Comparison of ENCODE assay signal across 34 mouse cellular contexts in the genomic region with DNA sequence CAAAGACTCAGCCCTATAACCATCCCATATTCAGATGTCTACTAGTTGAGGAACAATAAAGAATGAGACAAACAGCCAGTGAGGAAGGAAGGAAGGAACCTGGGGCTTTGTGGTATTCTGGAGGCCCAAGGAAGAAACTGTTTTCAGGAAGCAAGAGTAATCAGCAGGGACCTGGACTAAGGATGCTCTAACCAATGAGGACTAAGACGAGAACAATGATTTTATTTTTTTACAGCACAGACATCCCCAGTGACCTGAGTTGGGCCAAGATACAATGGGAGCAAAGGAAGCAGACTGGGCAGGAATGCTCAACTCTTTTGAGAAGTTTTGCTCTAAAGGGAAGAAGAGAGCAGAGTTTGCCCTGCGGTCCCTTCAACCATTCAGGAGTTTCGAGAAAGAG. TPM values are rescaled to one million over a fixed set of nuclear protein-coding genes. Genes with fewer than 3 reads are reported as not detected.
DNase-seq lines count a peak whose midpoint lies in the region; ATAC-seq and TF ChIP-seq lines count a peak whose summit lies in the region.
"Had no signal": no experiment of that assay in that cellular context is flagged by ENCODE, and none has a peak within 500 bp of the region (broad histone marks: within the 10 kb centered on the region; RNA-seq: fewer than 3 reads in every experiment).

No protein-coding gene starts in this region.

- DNase-seq in heart, adult 11 months: peak; percentile 95
- DNase-seq in heart, postnatal 0 days (ENCODE audit: low spot score): no peak
- DNase-seq in heart, postnatal 10 days: no peak
- no peak for DNase-seq in lung, postnatal 4 days
- DNase-seq in adrenal gland, adult (ENCODE audit: inconsistent age in 2 of 2, low spot score in 1 of 2): no peak
- DNase-seq: adrenal gland, postnatal 10 days; cerebellum, adult 11-12 months; cerebellum, adult 9-11 months; gastrocnemius, postnatal 36 days; kidney, adult 8-10 months; kidney, postnatal 36 days; layer of hippocampus, postnatal 36 days; left cerebral cortex, postnatal 4 days; liver, postnatal 0 days; lung, postnatal 14 days; right cerebral cortex, postnatal 25 days; thymus, adult 18-20 months; thymus, postnatal 25 days had no signal

- WGBS in heart, embryonic 11.5 days (ENCODE audit: insufficient replicate concordance): 85% methylated on average over 3 of the region's 3 CpGs
- 61% methylated on average over 3 of the region's 3 CpGs for WGBS in heart, postnatal 0 days
- 71% methylated on average over 3 of the region's 3 CpGs for WGBS in lung, embryonic 16.5 days

- no peaks in the 10 kb centered on the region for H3K27me3 ChIP-seq in heart, embryonic 11.5 days (ENCODE audit: control insufficient read depth, insufficient read depth, low read length)
- no peaks in the 10 kb centered on the region for H3K27me3 ChIP-seq in heart, postnatal 0 days (ENCODE audit: control insufficient read depth, insufficient read depth, low read length)
- H3K27me3 ChIP-seq in lung, embryonic 16.5 days (ENCODE audit: control insufficient read depth, insufficient read depth, low read depth, low read length): no peaks in the 10 kb centered on the region
- H3K27me3 ChIP-seq: embryonic facial prominence, embryonic 13.5 days; forebrain, embryonic 15.5 days; heart, embryonic 13.5 days; intestine, embryonic 15.5 days; liver, embryonic 12.5 days; stomach, embryonic 15.5 days had no signal

- H3K9me3 ChIP-seq in heart, embryonic 11.5 days (replicated peaks; ENCODE audit: control insufficient read depth, low read length): no peaks in the 10 kb centered on the region
- H3K9me3 ChIP-seq in heart, postnatal 0 days (replicated peaks; ENCODE audit: control insufficient read depth, low read length): no peaks in the 10 kb centered on the region
- no peaks in the 10 kb centered on the region for H3K9me3 ChIP-seq in lung, embryonic 16.5 days (ENCODE audit: control insufficient read depth, low read length)
- H3K9me3 ChIP-seq: embryonic facial prominence, embryonic 13.5 days; forebrain, embryonic 15.5 days; G1E; heart, embryonic 13.5 days; intestine, embryonic 15.5 days; liver, embryonic 12.5 days; stomach, embryonic 15.5 days had no signal

- TF ChIP-seq CTCF in heart, postnatal 0 days (IDR thresholded peaks at IDR 0.05; ENCODE audit: low read depth): no peak

- ATAC-seq in heart, embryonic 11.5 days (replicated peaks; ENCODE audit: insufficient number of reproducible peaks, low FRiP score, low TSS enrichment): no peak
- ATAC-seq in heart, postnatal 0 days (ENCODE audit: insufficient read depth, low read depth): no peak
- ATAC-seq in lung, embryonic 16.5 days (ENCODE audit: low read depth): no peak
- ATAC-seq: forebrain, embryonic 15.5 days; hindbrain, postnatal 0 days; intestine, embryonic 15.5 days; liver, embryonic 12.5 days; liver, postnatal 0 days; midbrain, embryonic 16.5 days had no signal

- no peak overlapping the region for H3K4me2 ChIP-seq in heart, embryonic 11.5 days
- H3K4me2 ChIP-seq in heart, postnatal 0 days (ENCODE audit: low read depth, low read length): no peak overlapping the region
- H3K4me2 ChIP-seq in lung, embryonic 16.5 days (ENCODE audit: low read depth, low read length): no peak overlapping the region
- H3K4me2 ChIP-seq: embryonic facial prominence, embryonic 13.5 days; forebrain, embryonic 15.5 days; heart, embryonic 13.5 days; intestine, embryonic 15.5 days; liver, embryonic 12.5 days; midbrain, embryonic 11.5 days; stomach, embryonic 15.5 days had no signal

- no peak overlapping the region for H3K27ac ChIP-seq in heart, embryonic 11.5 days (ENCODE audit: low read depth, low read length)
- H3K27ac ChIP-seq in heart, postnatal 0 days (ENCODE audit: low read depth): peak overlapping the region; percentile 70
- peak overlapping the region; percentile 70 for H3K27ac ChIP-seq in lung, embryonic 16.5 days (ENCODE audit: low read length)
- H3K27ac ChIP-seq: embryonic facial prominence, embryonic 13.5 days; forebrain, embryonic 10.5 days; forebrain, embryonic 15.5 days; hindbrain, postnatal 0 days; intestine, embryonic 15.5 days; liver, embryonic 12.5 days; stomach, embryonic 15.5 days had no signal

- intact Hi-C loops in heart, postnatal 10 days (cut with DNase I): no loop called here

- H3K9ac ChIP-seq in heart, embryonic 11.5 days (ENCODE audit: low read depth, low read length): no peak overlapping the region
- no peak overlapping the region for H3K9ac ChIP-seq in heart, postnatal 0 days (replicated peaks; ENCODE audit: low read depth, low read length)
- H3K9ac ChIP-seq in lung, embryonic 16.5 days (ENCODE audit: low read length): no peak overlapping the region
- H3K9ac ChIP-seq: embryonic facial prominence, embryonic 13.5 days; forebrain, embryonic 15.5 days; heart, embryonic 13.5 days; intestine, embryonic 15.5 days; liver, embryonic 12.5 days; liver, postnatal 0 days; stomach, embryonic 15.5 days had no signal

- no peak for TF ChIP-seq EP300 in heart, postnatal 0 days (IDR thresholded peaks at IDR 0.05; ENCODE audit: low read depth)

- H3K4me1 ChIP-seq in heart, embryonic 11.5 days (ENCODE audit: control insufficient read depth, insufficient read depth, low read length): 0 out of 2 replicates have a peak, but pooled peaks cover 2% of the 10 kb centered on the region
- H3K4me1 ChIP-seq in heart, postnatal 0 days (ENCODE audit: control insufficient read depth, insufficient read depth): peaks cover 11% of the 10 kb centered on the region
- peaks cover 4% of the 10 kb centered on the region for H3K4me1 ChIP-seq in lung, embryonic 16.5 days (replicated peaks; ENCODE audit: control insufficient read depth, insufficient read depth, low read length)
- H3K4me1 ChIP-seq: intestine, embryonic 15.5 days; stomach, embryonic 15.5 days had no signal

- no peak overlapping the region for H3K4me3 ChIP-seq in heart, embryonic 11.5 days (ENCODE audit: low read depth, low read length)
- H3K4me3 ChIP-seq in heart, postnatal 0 days (ENCODE audit: low read depth, low read length): no peak overlapping the region
- H3K4me3 ChIP-seq in lung, embryonic 16.5 days (ENCODE audit: low read length): no peak overlapping the region
- H3K4me3 ChIP-seq: embryonic facial prominence, embryonic 13.5 days; forebrain, embryonic 10.5 days; forebrain, embryonic 15.5 days; heart, embryonic 13.5 days; intestine, embryonic 15.5 days; liver, embryonic 12.5 days; stomach, embryonic 15.5 days had no signal

- no peaks in the 10 kb centered on the region; the same call in 1 of the 2 replicates for H3K36me3 ChIP-seq in heart, embryonic 11.5 days (ENCODE audit: control insufficient read depth, insufficient read depth, low read length)
- peaks cover 26% of the 10 kb centered on the region; the same call in 1 of the 2 replicates for H3K36me3 ChIP-seq in heart, postnatal 0 days (replicated peaks; ENCODE audit: control insufficient read depth, insufficient read depth, low read length)
- no peaks in the 10 kb centered on the region for H3K36me3 ChIP-seq in lung, embryonic 16.5 days (ENCODE audit: control insufficient read depth, insufficient read depth, low read length)
- H3K36me3 ChIP-seq: forebrain, embryonic 15.5 days; intestine, embryonic 15.5 days; stomach, embryonic 15.5 days had no signal

RNA-seq across cellular contexts. Expression of gene Prickle3, which starts 5.9 kb away (rescaled TPM):
- polyA plus RNA-seq in heart, embryonic 11.5 days (2014; fragmentation: Nextera tagmentation; extraction: Ambion mirVana): 4.4 and 5.2 TPM in 2 replicates
- total RNA-seq in heart, postnatal 0 days (2014; rRNA removed; ENCODE audit: low replicate concordance): 9.2 and 15.7 TPM in 2 replicates
- 7.9 and 8.1 TPM in 2 replicates for polyA plus RNA-seq in heart, postnatal 0 days (2015; fragmentation: Nextera tagmentation; extraction: Ambion mirVana)
- 10 to 100 TPM; 19.4 to 21.7 TPM for total RNA-seq in heart, postnatal 10 days (2021)
- 11.5 and 11.8 TPM in 2 replicates for polyA plus RNA-seq in lung, embryonic 16.5 days (2015; fragmentation: Nextera tagmentation; extraction: Ambion mirVana)

RNA-seq across cellular contexts. Expression of gene Plp2, which starts 8.3 kb away (rescaled TPM):
- 171 and 181 TPM in 2 replicates for polyA plus RNA-seq in heart, embryonic 11.5 days (2014; fragmentation: Nextera tagmentation; extraction: Ambion mirVana)
- 134 and 184 TPM in 2 replicates for total RNA-seq in heart, postnatal 0 days (2014; rRNA removed; ENCODE audit: low replicate concordance)
- polyA plus RNA-seq in heart, postnatal 0 days (2015; fragmentation: Nextera tagmentation; extraction: Ambion mirVana): 91.1 and 95.7 TPM in 2 replicates
- total RNA-seq in heart, postnatal 10 days (2021): 10 to 100 TPM; 84.8 to 88.4 TPM
- polyA plus RNA-seq in lung, embryonic 16.5 days (2015; fragmentation: Nextera tagmentation; extraction: Ambion mirVana): 218 and 221 TPM in 2 replicates

RNA-seq across cellular contexts. Expression of gene Magix, which starts 18.1 kb away (rescaled TPM):
- polyA plus RNA-seq in heart, embryonic 11.5 days (2014; fragmentation: Nextera tagmentation; extraction: Ambion mirVana): not detected in 2 replicates
- total RNA-seq in heart, postnatal 0 days (2014; rRNA removed; ENCODE audit: low replicate concordance): 1.1 and 2.0 TPM in 2 replicates
- 1.5 and 1.8 TPM in 2 replicates for polyA plus RNA-seq in heart, postnatal 0 days (2015; fragmentation: Nextera tagmentation; extraction: Ambion mirVana)
- total RNA-seq in heart, postnatal 10 days (2021): 10 to 100 TPM; 10.8 to 13.9 TPM
- polyA plus RNA-seq in lung, embryonic 16.5 days (2015; fragmentation: Nextera tagmentation; extraction: Ambion mirVana): 0.38 and 0.45 TPM in 2 replicates
- total RNA-seq: hindbrain, postnatal 0 days; megakaryocyte progenitor cell, adult 5-6 weeks; neutrophil, adult 5-6 weeks had no signal
- polyA plus RNA-seq: embryonic facial prominence, embryonic 13.5 days; midbrain, embryonic 11.5 days; neural tube, embryonic 11.5 days had no signal

RNA-seq across cellular contexts. Expression of gene Syp, which starts 24.7 kb away (rescaled TPM):
- 0.74 and 1.6 TPM in 2 replicates for polyA plus RNA-seq in heart, embryonic 11.5 days (2014; fragmentation: Nextera tagmentation; extraction: Ambion mirVana)
- 1.6 TPM in 1 of 2 replicates, not detected in the other for total RNA-seq in heart, postnatal 0 days (2014; rRNA removed; ENCODE audit: low replicate concordance)
- polyA plus RNA-seq in heart, postnatal 0 days (2015; fragmentation: Nextera tagmentation; extraction: Ambion mirVana): 0.27 and 0.51 TPM in 2 replicates
- 1 to 10 TPM in 1 of 2 experiments, under 1 TPM in 1; 0.57 to 1.9 TPM for total RNA-seq in heart, postnatal 10 days (2021)
- 2.6 and 3.2 TPM in 2 replicates for polyA plus RNA-seq in lung, embryonic 16.5 days (2015; fragmentation: Nextera tagmentation; extraction: Ambion mirVana)

RNA-seq across cellular contexts. Expression of gene Gpkow, which starts 34.0 kb away (rescaled TPM):
- 31.2 and 35.7 TPM in 2 replicates for polyA plus RNA-seq in heart, embryonic 11.5 days (2014; fragmentation: Nextera tagmentation; extraction: Ambion mirVana)
- 2.8 and 9.9 TPM in 2 replicates for total RNA-seq in heart, postnatal 0 days (2014; rRNA removed; ENCODE audit: low replicate concordance)
- 21.3 and 22.7 TPM in 2 replicates for polyA plus RNA-seq in heart, postnatal 0 days (2015; fragmentation: Nextera tagmentation; extraction: Ambion mirVana)
- total RNA-seq in heart, postnatal 10 days (2021): 10 to 100 TPM; 24.8 to 26.8 TPM
- polyA plus RNA-seq in lung, embryonic 16.5 days (2015; fragmentation: Nextera tagmentation; extraction: Ambion mirVana): 51.6 and 51.8 TPM in 2 replicates
